Mouse (Mus musculus): Measurements from ENCODE around the gene Kif17.

DNA sequence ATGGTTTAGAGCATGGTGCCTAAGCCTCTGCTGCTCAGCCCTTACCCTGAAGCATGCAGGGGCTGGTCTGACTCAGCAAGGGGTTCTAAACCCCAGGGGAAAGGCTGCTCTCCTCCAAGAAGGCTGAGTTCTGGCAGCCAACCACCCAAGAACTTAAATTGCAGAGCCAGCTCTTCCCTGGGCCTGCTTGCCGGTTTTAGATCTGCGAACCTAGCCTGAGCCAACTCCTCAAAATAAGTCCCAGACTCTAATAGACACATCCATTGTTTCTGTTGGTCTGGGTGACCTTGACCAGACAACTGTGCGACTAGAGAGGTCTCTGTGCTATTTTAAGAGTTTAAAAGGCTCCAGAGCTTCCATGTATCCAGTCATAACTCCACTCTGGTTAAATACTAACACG lies 73.5 kb downstream of the Kif17 start:
- no peak for TF ChIP-seq CTCF (IDR thresholded peaks at IDR 0.05)
- TF ChIP-seq EP300 (IDR thresholded peaks at IDR 0.05): no peak

Data from lung, postnatal 0 days (tissue).